Mouse (Mus musculus): ENCODE measurements around the gene Itga5. TPM values are rescaled to one million over a fixed set of nuclear protein-coding genes. Genes with fewer than 3 reads are reported as not detected.

Gene Itga5
- polyA plus RNA-seq, 1 experiment: 2.7 TPM

GRCm38 (mm10) chr15:103371741-103372140, 5.2 kb upstream of the Itga5 start:
- Histone ChIP-seq H3K27ac (replicated peaks; ENCODE audit: low read depth, low read length) (no peak overlapping the region), H3K4me1 (ENCODE audit: control insufficient read depth, insufficient read depth, insufficient read length, low read length) (peaks cover 7% of the 10 kb centered on the region), H3K4me3 (ENCODE audit: insufficient read depth, low read depth, low read length) (no peak overlapping the region)

GRCm38 (mm10) chr15:103371208-103371607, 4.6 kb upstream of the Itga5 start:
- Histone ChIP-seq H3K4me1 (ENCODE audit: control insufficient read depth, insufficient read depth, insufficient read length, low read length) (peaks cover 5% of the 10 kb centered on the region; the same call in 1 of the 2 replicates), H3K4me3 (ENCODE audit: insufficient read depth, low read depth, low read length) (no peak overlapping the region), H3K27ac (replicated peaks; ENCODE audit: low read depth, low read length) (no peak overlapping the region)

- no peak overlapping the region for H3K4me3 ChIP-seq (ENCODE audit: insufficient read depth, low read depth, low read length)
- H3K27ac ChIP-seq (replicated peaks; ENCODE audit: low read depth, low read length): 0 out of 2 replicates have a peak overlapping the region, but pooled peaks have one; percentile 3
- H3K4me1 ChIP-seq (ENCODE audit: control insufficient read depth, insufficient read depth, insufficient read length, low read length): no peaks in the 10 kb centered on the region; the same call in 1 of the 2 replicates
These were observed 3.9 kb upstream of the Itga5 start for GRCm38 (mm10) chr15:103370462-103370861.

GRCm38 (mm10) chr15:103369123-103369522, 2.6 kb upstream of the Itga5 start:
- H3K27ac ChIP-seq (replicated peaks; ENCODE audit: low read depth, low read length): no peak overlapping the region
- peaks cover 4% of the 10 kb centered on the region; the same call in 1 of the 2 replicates for H3K4me1 ChIP-seq (ENCODE audit: control insufficient read depth, insufficient read depth, insufficient read length, low read length)
- H3K4me3 ChIP-seq (ENCODE audit: insufficient read depth, low read depth, low read length): no peak overlapping the region

GRCm38 (mm10) chr15:103368179-103368940, 1.8 kb upstream of the Itga5 start:
- Histone ChIP-seq H3K27ac (replicated peaks; ENCODE audit: low read depth, low read length) (no peak overlapping the region), H3K4me3 (ENCODE audit: insufficient read depth, low read depth, low read length) (no peak overlapping the region), H3K4me1 (ENCODE audit: control insufficient read depth, insufficient read depth, insufficient read length, low read length) (peaks cover 6% of the 10 kb centered on the region; the same call in 1 of the 2 replicates)

GRCm38 (mm10) chr15:103365471-103366375, 840 bp downstream of the Itga5 start:
- H3K4me1 ChIP-seq (ENCODE audit: control insufficient read depth, insufficient read depth, insufficient read length, low read length): peaks cover 11% of the 10 kb centered on the region; the same call in 1 of the 2 replicates
- H3K27ac ChIP-seq (replicated peaks; ENCODE audit: low read depth, low read length): peak overlapping the region; percentile 90
- peak overlapping the region; percentile 96 for H3K4me3 ChIP-seq (ENCODE audit: insufficient read depth, low read depth, low read length)

- 0 out of 2 replicates have a peak overlapping the region, but pooled peaks have one; percentile 90 for H3K27ac ChIP-seq (replicated peaks; ENCODE audit: low read depth, low read length)
- peaks cover 11% of the 10 kb centered on the region; the same call in 1 of the 2 replicates for H3K4me1 ChIP-seq (ENCODE audit: control insufficient read depth, insufficient read depth, insufficient read length, low read length)
- peak overlapping the region; percentile 96 for H3K4me3 ChIP-seq (ENCODE audit: insufficient read depth, low read depth, low read length)
These were observed 1.8 kb downstream of the Itga5 start for GRCm38 (mm10) chr15:103364761-103365160.

GRCm38 (mm10) chr15:103363809-103364208, 2.8 kb downstream of the Itga5 start:
- no peak overlapping the region for H3K4me3 ChIP-seq (ENCODE audit: insufficient read depth, low read depth, low read length)
- H3K27ac ChIP-seq (replicated peaks; ENCODE audit: low read depth, low read length): no peak overlapping the region
- H3K4me1 ChIP-seq (ENCODE audit: control insufficient read depth, insufficient read depth, insufficient read length, low read length): peaks cover 18% of the 10 kb centered on the region

GRCm38 (mm10) chr15:103362950-103363349, 3.6 kb downstream of the Itga5 start:
- Histone ChIP-seq H3K4me3 (ENCODE audit: insufficient read depth, low read depth, low read length) (no peak overlapping the region), H3K4me1 (ENCODE audit: control insufficient read depth, insufficient read depth, insufficient read length, low read length) (peaks cover 26% of the 10 kb centered on the region), H3K27ac (replicated peaks; ENCODE audit: low read depth, low read length) (no peak overlapping the region)

- no peak overlapping the region for H3K4me3 ChIP-seq (ENCODE audit: insufficient read depth, low read depth, low read length)
- H3K4me1 ChIP-seq (ENCODE audit: control insufficient read depth, insufficient read depth, insufficient read length, low read length): peaks cover 28% of the 10 kb centered on the region
- no peak overlapping the region for H3K27ac ChIP-seq (replicated peaks; ENCODE audit: low read depth, low read length)
These were observed 4.2 kb downstream of the Itga5 start for GRCm38 (mm10) chr15:103362333-103362732.

GRCm38 (mm10) chr15:103361269-103361668, 5.3 kb downstream of the Itga5 start:
- Histone ChIP-seq H3K4me3 (ENCODE audit: insufficient read depth, low read depth, low read length) (no peak overlapping the region), H3K27ac (replicated peaks; ENCODE audit: low read depth, low read length) (0 out of 2 replicates have a peak overlapping the region, but pooled peaks have one; percentile 0), H3K4me1 (ENCODE audit: control insufficient read depth, insufficient read depth, insufficient read length, low read length) (peaks cover 28% of the 10 kb centered on the region)

- H3K27ac ChIP-seq (replicated peaks; ENCODE audit: low read depth, low read length): no peak overlapping the region
- H3K4me3 ChIP-seq (ENCODE audit: insufficient read depth, low read depth, low read length): no peak overlapping the region
- peaks cover 28% of the 10 kb centered on the region for H3K4me1 ChIP-seq (ENCODE audit: control insufficient read depth, insufficient read depth, insufficient read length, low read length)
These were observed 6.5 kb downstream of the Itga5 start for GRCm38 (mm10) chr15:103359869-103360602.

- H3K4me3 ChIP-seq (ENCODE audit: insufficient read depth, low read depth, low read length): no peak overlapping the region
- H3K27ac ChIP-seq (replicated peaks; ENCODE audit: low read depth, low read length): no peak overlapping the region
- peaks cover 24% of the 10 kb centered on the region for H3K4me1 ChIP-seq (ENCODE audit: control insufficient read depth, insufficient read depth, insufficient read length, low read length)
These were observed 7.4 kb downstream of the Itga5 start for GRCm38 (mm10) chr15:103359122-103359510.

- H3K4me3 ChIP-seq (ENCODE audit: insufficient read depth, low read depth, low read length): no peak overlapping the region
- peak overlapping the region; percentile 31 for H3K27ac ChIP-seq (replicated peaks; ENCODE audit: low read depth, low read length)
- peaks cover 23% of the 10 kb centered on the region for H3K4me1 ChIP-seq (ENCODE audit: control insufficient read depth, insufficient read depth, insufficient read length, low read length)
These were observed 8.1 kb downstream of the Itga5 start for GRCm38 (mm10) chr15:103358278-103359121.
